Mouse (Mus musculus) thymus, adult 2 months (tissue): ENCODE data around the gene Lrp6. TPM values are rescaled to one million over a fixed set of nuclear protein-coding genes. Genes with fewer than 3 reads are reported as not detected.

ENCODE experiments used
- DNase-seq: peaks from one replicate; pipeline ENCODE4 v3.0.0; 2021
- H3K27ac ChIP-seq: fragments of 200-500 bp; 2 replicates; pipeline ENCODE4 v1.5.1; 2012; ENCODE audit warnings: low read length, control low read depth; ENCODE audit not compliant: control insufficient read depth, insufficient read depth
- H3K27me3 ChIP-seq: fragments of 200-500 bp; 2 replicates; pipeline ENCODE4 v1.6.1; 2012; ENCODE audit warnings: mild to moderate bottlenecking, low read length, moderate library complexity, mixed read lengths; ENCODE audit not compliant: control insufficient read depth, insufficient read depth
- H3K36me3 ChIP-seq: fragments of 200-500 bp; 2 replicates; pipeline ENCODE4 v1.6.1; 2012; ENCODE audit warnings: mild to moderate bottlenecking, low read length, moderate library complexity; ENCODE audit not compliant: control insufficient read depth, insufficient read depth
- H3K4me1 ChIP-seq: fragments of 200-500 bp; replicated peaks from 2 replicates; pipeline ENCODE4 v1.6.1; 2012; ENCODE audit warnings: low read length; ENCODE audit not compliant: control insufficient read depth, insufficient read depth
- H3K4me3 ChIP-seq: fragments of 200-500 bp; 2 replicates; pipeline ENCODE4 v1.5.1; 2012; ENCODE audit warnings: mild to moderate bottlenecking, low read length, control low read depth, moderate library complexity; ENCODE audit not compliant: control insufficient read depth, insufficient read depth
- CTCF ChIP-seq: fragments of 200-500 bp; IDR thresholded peaks from 2 replicates; pipeline ENCODE4 v1.5.1; 2012; ENCODE audit warnings: mild to moderate bottlenecking, control low read depth, low read length, moderate library complexity, borderline replicate concordance; ENCODE audit not compliant: control insufficient read depth, poor library complexity, insufficient read depth; ENCODE audit errors: extremely low read depth
- POLR2A ChIP-seq: fragments of 200-500 bp; IDR thresholded peaks from 2 replicates; pipeline ENCODE4 v1.6.1; 2012; ENCODE audit warnings: mild to moderate bottlenecking, low read length, control low read depth, moderate library complexity; ENCODE audit not compliant: control insufficient read depth, poor library complexity, insufficient read depth; ENCODE audit errors: extremely low read depth
- WGBS: fragments of 180-500 bp; shearing (Covaris S2); methylation state at CpG from one replicate; pipeline ENCODE4 v1.1.7; 2018; 5-methylcytosine and 5-hydroxymethylcytosine counted together
- polyA plus RNA-seq: library from polyadenylated mRNA; depleted of rRNA; stranded (reverse); fragments of >200 nt; gene quantifications from 2 replicates; pipeline ENCODE4 v1.2.3, GENCODE M21; 2012

Gene Lrp6
- polyA plus RNA-seq, 1 experiment: 28.3 TPM

- Histone ChIP-seq H3K4me1 (no peaks in the 10 kb centered on the region), H3K27ac (no peak overlapping the region), H3K36me3 (peaks cover 23% of the 10 kb centered on the region), H3K4me3 (no peak overlapping the region), H3K27me3 (no peaks in the 10 kb centered on the region)
- no peak for TF ChIP-seq CTCF
- TF ChIP-seq POLR2A: no peak
- 85% methylated on average over 2 of the region's 2 CpGs for WGBS
- DNase-seq: no peak
These were observed 56.5 kb downstream of the Lrp6 start for GRCm38 (mm10) chr6:134510280-134510679.

GRCm38 (mm10) chr6:134509731-134510226, 57.0 kb downstream of the Lrp6 start:
- Histone ChIP-seq H3K36me3 (peaks cover 28% of the 10 kb centered on the region), H3K4me1 (no peaks in the 10 kb centered on the region), H3K27me3 (no peaks in the 10 kb centered on the region), H3K27ac (no peak overlapping the region), H3K4me3 (no peak overlapping the region)
- no peak for DNase-seq
- TF ChIP-seq CTCF: no peak
- no peak for TF ChIP-seq POLR2A
- WGBS: 91% methylated on average over 10 of the region's 10 CpGs

- H3K27ac ChIP-seq: no peak overlapping the region
- no peaks in the 10 kb centered on the region for H3K4me1 ChIP-seq
- peaks cover 28% of the 10 kb centered on the region for H3K36me3 ChIP-seq
- 87% methylated on average over 4 of the region's 4 CpGs for WGBS
- TF ChIP-seq CTCF (no peak), POLR2A (no peak)
- no peak for DNase-seq
- no peaks in the 10 kb centered on the region for H3K27me3 ChIP-seq
- H3K4me3 ChIP-seq: no peak overlapping the region
These were observed 61.9 kb downstream of the Lrp6 start for GRCm38 (mm10) chr6:134504866-134505265.

- Histone ChIP-seq H3K27me3 (no peaks in the 10 kb centered on the region), H3K36me3 (peaks cover 31% of the 10 kb centered on the region), H3K27ac (no peak overlapping the region), H3K4me3 (no peak overlapping the region), H3K4me1 (no peaks in the 10 kb centered on the region)
- TF ChIP-seq POLR2A: no peak
- no peak for TF ChIP-seq CTCF
- WGBS: 92% methylated on average over 7 of the region's 7 CpGs
- DNase-seq: no peak
These were observed 64.4 kb downstream of the Lrp6 start for GRCm38 (mm10) chr6:134502335-134502734.

GRCm38 (mm10) chr6:134500381-134501162, 66.2 kb downstream of the Lrp6 start:
- TF ChIP-seq CTCF: no peak
- no peak for TF ChIP-seq POLR2A
- Histone ChIP-seq H3K4me3 (no peak overlapping the region), H3K27me3 (no peaks in the 10 kb centered on the region), H3K27ac (no peak overlapping the region), H3K36me3 (peaks cover 15% of the 10 kb centered on the region), H3K4me1 (no peaks in the 10 kb centered on the region)
- 94% methylated on average over 10 of the region's 10 CpGs for WGBS
- no peak for DNase-seq

GRCm38 (mm10) chr6:134499089-134499488, 67.7 kb downstream of the Lrp6 start:
- H3K36me3 ChIP-seq: peaks cover 6% of the 10 kb centered on the region; the same call in 1 of the 2 replicates
- no peak overlapping the region for H3K27ac ChIP-seq
- no peaks in the 10 kb centered on the region for H3K4me1 ChIP-seq
- WGBS: 90% methylated on average over 2 of the region's 2 CpGs
- no peak for DNase-seq
- no peak overlapping the region for H3K4me3 ChIP-seq
- H3K27me3 ChIP-seq: no peaks in the 10 kb centered on the region
- TF ChIP-seq CTCF: no peak
- no peak for TF ChIP-seq POLR2A
